Mouse (Mus musculus) lung, adult 2 months (tissue): ENCODE data around the gene Sun2. TPM values are rescaled to one million over a fixed set of nuclear protein-coding genes. Genes with fewer than 3 reads are reported as not detected.

ENCODE experiments used
- DNase-seq: peaks from one replicate; pipeline ENCODE4 v3.0.0; 2022
- H3K4me1 ChIP-seq: fragments of 200-500 bp; 2 replicates; pipeline ENCODE4 v1.6.1; 2011; ENCODE audit warnings: low read length; ENCODE audit not compliant: control insufficient read depth, insufficient read depth
- H3K4me3 ChIP-seq: fragments of 200-500 bp; replicated peaks from 2 replicates; pipeline ENCODE3; 2011; ENCODE audit warnings: low read depth, mild to moderate bottlenecking, control low read depth, low read length; ENCODE audit errors: extremely low read depth
- CTCF ChIP-seq: fragments of 200-500 bp; IDR thresholded peaks from 2 replicates; pipeline ENCODE4 v1.5.1; 2011; ENCODE audit warnings: mild to moderate bottlenecking, low read length, control low read depth; ENCODE audit not compliant: insufficient read depth
- POLR2A ChIP-seq: fragments of 200-500 bp; IDR thresholded peaks from 2 replicates; pipeline ENCODE4 v1.6.1; 2011; ENCODE audit warnings: low read depth, mild to moderate bottlenecking, control low read depth, low read length, borderline replicate concordance; ENCODE audit errors: extremely low read depth
- WGBS: fragments of 180-500 bp; shearing (Covaris S2); methylation state at CpG from one replicate; pipeline ENCODE4 v1.1.7; 2018; 5-methylcytosine and 5-hydroxymethylcytosine counted together
- polyA plus RNA-seq: library from polyadenylated mRNA; depleted of rRNA; stranded (reverse); fragments of >200 nt; gene quantifications from 2 replicates; pipeline ENCODE4 v1.2.3, GENCODE M21; 2012

Gene Sun2
- polyA plus RNA-seq, 1 experiment = 88.6 TPM

GRCm38 (mm10) chr15:79745883-79746282 is 3.5 kb upstream of the Sun2 start:
- no peak for DNase-seq
- TF ChIP-seq POLR2A (no peak), CTCF (no peak)
- WGBS = 86% methylated on average over 5 of the region's 5 CpGs
- Histone ChIP-seq H3K4me3 (no peak overlapping the region), H3K4me1 (peaks cover 5% of the 10 kb centered on the region)

- WGBS = 81% methylated on average over 10 of the region's 10 CpGs
- no peak for DNase-seq
- H3K4me3 ChIP-seq = no peak overlapping the region
These were observed 3.0 kb upstream of the Sun2 start for GRCm38 (mm10) chr15:79745312-79745711.

GRCm38 (mm10) chr15:79744742-79745141 is 2.4 kb upstream of the Sun2 start:
- Histone ChIP-seq H3K4me1 (peaks cover 10% of the 10 kb centered on the region), H3K4me3 (no peak overlapping the region)
- 74% methylated on average over 8 of the region's 8 CpGs for WGBS
- no peak for DNase-seq
- no peak for TF ChIP-seq CTCF
- no peak for TF ChIP-seq POLR2A

More at GRCm38 (mm10) chr15:79745312-79745711, 3.0 kb upstream of the Sun2 start:
- TF ChIP-seq POLR2A (no peak), CTCF (no peak)
- H3K4me1 ChIP-seq = peaks cover 10% of the 10 kb centered on the region

GRCm38 (mm10) chr15:79744001-79744400 is 1.7 kb upstream of the Sun2 start:
- no peak for TF ChIP-seq POLR2A
- no peak for TF ChIP-seq CTCF

DNA sequence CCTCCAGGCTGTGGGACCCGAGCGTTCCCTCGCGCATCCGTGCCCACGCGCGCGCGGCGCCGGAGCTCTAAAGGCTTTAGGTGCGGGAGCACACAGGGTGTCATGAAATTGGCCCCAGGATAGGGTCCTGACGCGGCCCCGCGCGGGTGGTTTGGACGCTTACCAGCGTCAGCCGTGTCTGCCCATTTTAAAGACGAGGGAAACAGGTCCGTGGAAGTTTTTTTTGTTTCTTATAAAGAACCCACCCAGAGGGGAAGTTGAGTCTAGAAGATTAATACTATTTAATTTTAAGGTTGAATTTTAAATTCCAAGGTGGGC is 329 bp upstream of the Sun2 start:
- whole genome bisulfite sequencing = under 1% methylated on average over 23 of the region's 23 CpGs
- H3K4me1 ChIP-seq = peaks cover 13% of the 10 kb centered on the region
- no peak for TF ChIP-seq CTCF
- no peak for TF ChIP-seq POLR2A
- DNase-seq = no peak
- peak overlapping the region; percentile 70 for H3K4me3 ChIP-seq

More at GRCm38 (mm10) chr15:79744001-79744400, 1.7 kb upstream of the Sun2 start:
- DNase-seq = no peak
- H3K4me1 ChIP-seq = peaks cover 13% of the 10 kb centered on the region
- no peak overlapping the region for H3K4me3 ChIP-seq
- 89% methylated on average over 11 of the region's 11 CpGs for WGBS

GRCm38 (mm10) chr15:79741173-79741858 is 1.0 kb downstream of the Sun2 start:
- peak; percentile 41 for DNase-seq
- Histone ChIP-seq H3K4me1 (peaks cover 13% of the 10 kb centered on the region), H3K4me3 (peak overlapping the region; percentile 70)
- TF ChIP-seq POLR2A = no peak
- TF ChIP-seq CTCF = no peak
- under 1% methylated on average over 14 of the region's 14 CpGs for WGBS

DNA sequence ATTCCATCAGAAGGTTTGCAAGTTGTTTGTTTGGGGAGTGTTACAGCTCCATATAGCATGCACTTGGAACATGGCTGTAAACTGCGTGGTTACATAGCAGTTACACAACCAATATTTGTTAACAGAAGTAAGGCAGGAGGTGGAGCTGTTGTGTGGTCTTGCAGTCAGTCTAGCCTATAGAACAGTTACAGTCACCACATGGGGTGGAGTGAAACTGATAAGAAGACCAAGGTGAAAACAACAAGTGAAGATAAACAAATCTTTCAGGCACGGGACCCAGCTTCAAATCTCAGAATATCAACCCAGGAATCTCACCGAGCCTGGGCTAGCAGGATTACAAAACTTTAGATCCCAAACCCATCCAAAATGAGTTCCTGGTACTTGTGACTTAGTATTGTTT is 1.6 kb downstream of the Sun2 start:
- WGBS = 34% methylated on average over 3 of the region's 3 CpGs
- Histone ChIP-seq H3K4me3 (peak overlapping the region; percentile 70), H3K4me1 (peaks cover 13% of the 10 kb centered on the region)
- no peak for DNase-seq
- TF ChIP-seq CTCF (no peak), POLR2A (no peak)

DNA sequence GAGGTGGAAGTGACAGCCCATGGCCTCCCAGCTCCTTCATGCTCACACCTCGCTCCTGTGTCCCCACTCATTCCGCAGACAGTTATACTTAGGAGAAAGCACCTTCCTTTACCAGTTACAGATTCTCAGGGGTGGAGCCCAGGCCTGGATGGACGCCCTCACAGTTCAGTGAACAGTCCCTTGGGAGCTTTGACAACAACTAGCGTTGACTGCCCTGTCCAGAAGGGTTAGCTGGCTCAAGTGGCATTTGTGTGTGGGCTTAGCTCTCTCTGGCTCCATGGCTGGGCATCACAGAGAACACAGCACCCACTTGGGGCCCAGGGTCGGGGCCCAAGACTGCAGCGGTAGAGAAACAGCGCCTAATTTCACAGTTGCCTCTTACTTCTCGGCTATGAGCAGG is 8.0 kb downstream of the Sun2 start:
- no peak overlapping the region for H3K4me3 ChIP-seq
- TF ChIP-seq CTCF (no peak), POLR2A (no peak)
- 0 out of 2 replicates have a peak, but pooled peaks cover 2% of the 10 kb centered on the region for H3K4me1 ChIP-seq
- WGBS = 83% methylated on average over 8 of the region's 8 CpGs
- no peak for DNase-seq

DNA sequence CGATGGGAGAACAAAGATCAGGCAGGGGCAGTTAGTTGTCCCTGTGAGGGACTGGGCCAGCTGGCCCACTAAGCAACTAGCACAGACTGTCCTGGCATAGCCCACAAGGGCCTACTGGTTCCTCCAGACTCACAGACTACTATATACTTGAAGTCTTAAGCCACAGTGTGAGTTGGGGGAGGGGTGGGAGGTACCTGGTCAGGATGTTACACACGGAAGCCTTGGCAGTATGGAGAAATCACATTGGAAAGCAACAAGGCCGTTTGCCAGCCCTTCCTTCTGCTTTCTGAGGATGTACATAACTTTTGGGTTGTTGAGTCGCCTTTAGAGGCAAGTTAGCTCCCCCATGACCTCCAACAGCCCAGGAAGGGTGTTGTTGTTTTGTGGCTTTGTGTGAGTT is 8.7 kb downstream of the Sun2 start:
- TF ChIP-seq CTCF (no peak), POLR2A (no peak)
- 73% methylated on average over 4 of the region's 4 CpGs for WGBS
- H3K4me3 ChIP-seq = no peak overlapping the region
- DNase-seq = no peak
- H3K4me1 ChIP-seq = no peaks in the 10 kb centered on the region

DNA sequence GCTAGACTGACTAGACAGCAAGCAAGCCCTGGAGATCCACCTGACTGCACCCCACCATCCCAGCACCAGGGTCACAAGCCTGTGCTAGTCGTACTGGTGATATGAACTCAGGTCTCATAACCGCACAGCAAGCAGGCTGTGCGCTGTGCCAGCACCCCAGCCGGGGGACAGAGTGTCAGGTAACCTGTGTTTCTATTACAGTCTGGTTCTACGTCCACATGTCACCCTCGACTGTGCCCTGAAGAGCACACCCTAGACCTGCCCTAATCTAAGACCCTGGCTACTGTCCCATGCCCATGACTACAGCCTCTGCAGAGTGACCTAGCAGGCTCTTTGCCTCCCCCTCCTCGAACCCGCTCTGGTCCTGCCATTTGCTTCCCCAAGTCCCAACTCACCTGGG is 9.1 kb downstream of the Sun2 start:
- Histone ChIP-seq H3K4me1 (no peaks in the 10 kb centered on the region), H3K4me3 (no peak overlapping the region)
- TF ChIP-seq POLR2A (no peak), CTCF (no peak)
- no peak for DNase-seq
- 95% methylated on average over 8 of the region's 8 CpGs for WGBS

- TF ChIP-seq CTCF (no peak), POLR2A (no peak)
- H3K4me3 ChIP-seq = no peak overlapping the region
- 86% methylated on average over 7 of the region's 7 CpGs for WGBS
- no peak for DNase-seq
- no peaks in the 10 kb centered on the region for H3K4me1 ChIP-seq
These were observed 10.8 kb downstream of the Sun2 start for GRCm38 (mm10) chr15:79731554-79731953.
